Mouse (Mus musculus) urinary bladder, postnatal 4 days (tissue): ENCODE results near the gene Ikzf1.

Experiments
- DNase-seq, 2 experiments: peaks; one replicate each; pipeline ENCODE4 v3.0.0; 2021 to 2022; ENCODE audit warnings: low spot score in 2 of 2

Ikzf1 gene

DNA sequence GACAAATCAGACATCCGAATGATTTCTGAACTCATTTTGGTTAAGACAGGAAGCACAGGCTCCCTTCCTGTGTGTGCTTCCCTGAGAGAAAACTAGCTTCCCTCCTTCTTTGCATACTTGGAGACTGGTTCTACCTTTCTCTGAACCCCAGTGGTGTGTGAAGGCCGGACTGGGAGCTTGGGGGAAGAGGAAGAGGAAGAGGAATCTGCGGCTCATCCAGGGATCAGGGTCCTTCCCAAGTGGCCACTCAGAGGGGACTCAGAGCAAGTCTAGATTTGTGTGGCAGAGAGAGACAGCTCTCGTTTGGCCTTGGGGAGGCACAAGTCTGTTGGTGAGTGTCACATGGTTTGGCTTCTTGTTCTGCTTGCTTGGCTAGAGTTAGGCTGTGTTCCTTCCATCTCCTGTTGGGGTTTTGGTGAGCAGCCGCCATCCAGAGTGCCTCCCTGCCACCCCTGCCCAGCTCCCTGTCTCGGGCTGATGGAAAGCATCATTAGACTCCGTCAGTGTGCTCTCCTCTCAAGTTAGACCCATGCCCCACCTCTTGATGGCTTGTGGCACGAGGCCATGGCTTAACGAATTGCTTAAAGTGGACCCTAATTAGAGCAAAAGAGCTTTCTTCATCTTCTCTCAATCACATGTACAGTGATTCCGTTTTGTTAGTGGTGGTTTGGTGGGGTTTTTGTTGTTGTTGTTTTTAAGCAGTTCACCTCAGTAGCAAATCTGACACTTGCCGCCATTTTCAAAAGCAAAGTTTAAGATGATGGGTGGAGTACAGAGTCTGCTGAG, 5.4 kb downstream of the Ikzf1 start:
- no peak for DNase-seq

- no peak for DNase-seq
Observed at GRCm38 (mm10) chr11:11690845-11691196, 6.0 kb downstream of the Ikzf1 start.

DNA sequence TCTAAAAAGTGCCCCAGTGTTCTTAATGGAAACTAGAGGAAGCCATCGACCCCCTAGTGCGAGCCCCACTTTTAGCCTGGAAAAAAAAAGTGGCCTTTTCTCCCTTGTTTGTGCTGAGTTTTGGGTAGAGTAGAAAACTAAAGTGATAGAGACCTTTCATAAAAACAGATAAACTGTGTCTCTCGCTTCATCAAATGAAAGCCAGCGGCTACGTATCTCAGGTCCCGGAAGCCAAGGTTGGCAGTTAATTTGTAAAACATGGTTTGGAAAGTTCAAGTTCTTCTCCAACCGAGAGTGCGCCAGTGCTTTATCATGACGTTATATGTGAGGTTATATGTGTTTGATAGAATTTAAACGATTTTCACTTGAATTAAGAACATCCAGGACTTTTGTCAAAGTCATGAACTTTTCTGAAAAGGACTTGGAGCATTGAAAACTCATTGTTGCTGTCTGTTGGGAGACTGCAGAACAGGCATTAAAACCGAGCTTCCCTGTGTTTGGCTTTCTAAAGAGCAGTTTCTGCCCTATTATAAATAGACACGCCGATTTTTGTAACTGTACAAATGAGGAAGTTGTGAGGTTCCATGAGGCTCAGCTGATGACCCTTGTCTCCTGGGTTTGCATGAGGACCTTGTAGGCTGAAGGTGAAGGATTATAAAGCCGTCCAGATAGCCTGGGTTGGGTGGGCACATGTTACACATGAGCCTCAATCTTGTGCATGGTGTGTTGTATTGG, 6.7 kb downstream of the Ikzf1 start:
- no peak for DNase-seq

DNA sequence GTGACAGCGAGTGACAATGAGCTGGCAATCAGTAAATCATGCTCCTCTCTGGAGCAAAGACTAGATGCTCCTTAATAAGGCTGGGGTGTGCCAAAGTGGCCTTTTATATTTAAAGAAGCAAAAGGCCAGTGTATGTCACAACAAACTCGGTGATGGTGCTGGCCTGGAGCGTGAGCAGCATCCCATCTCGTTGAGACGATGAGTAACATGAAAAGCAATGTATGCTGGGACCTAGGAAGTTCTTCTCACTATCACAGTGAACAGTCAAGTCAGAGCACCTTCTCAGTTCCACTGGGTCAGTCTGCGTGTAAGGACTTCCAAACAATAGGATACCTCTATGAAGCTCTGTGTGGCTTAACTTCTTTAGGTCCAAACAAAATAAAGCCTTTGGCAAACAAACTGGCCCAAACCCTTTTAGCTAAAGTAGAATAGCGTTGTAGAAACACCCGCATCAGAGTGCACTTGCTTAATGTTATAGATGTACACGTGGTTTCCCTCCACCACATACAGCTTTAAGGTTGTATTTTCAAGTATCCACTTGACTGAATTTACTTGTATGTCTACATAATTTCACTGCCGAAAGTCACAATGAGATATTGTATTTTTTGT, 7.9 kb downstream of the Ikzf1 start:
- no peak for DNase-seq

GRCm38 (mm10) chr11:11693446-11693845, 8.6 kb downstream of the Ikzf1 start:
- no peak for DNase-seq

DNA sequence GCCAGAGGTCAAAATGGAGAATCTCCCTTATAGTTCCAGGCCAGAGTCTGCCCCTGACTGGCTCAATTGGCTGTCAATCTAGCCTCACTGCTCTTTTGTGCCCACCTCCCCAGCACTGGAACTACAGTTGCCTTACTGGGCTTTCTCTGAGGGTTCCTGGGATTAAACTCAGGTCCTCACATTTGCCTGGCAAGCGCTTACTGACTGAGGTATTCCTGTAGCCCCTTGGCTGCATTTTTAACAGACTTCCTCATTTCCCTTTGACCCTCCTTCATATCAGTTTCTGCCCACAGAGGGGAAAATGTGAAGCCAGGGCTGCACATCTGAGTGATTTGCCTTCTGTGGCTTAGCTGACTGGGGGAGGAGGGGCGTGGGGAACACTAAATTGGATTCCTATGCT, 9.3 kb downstream of the Ikzf1 start:
- no peak for DNase-seq

DNA sequence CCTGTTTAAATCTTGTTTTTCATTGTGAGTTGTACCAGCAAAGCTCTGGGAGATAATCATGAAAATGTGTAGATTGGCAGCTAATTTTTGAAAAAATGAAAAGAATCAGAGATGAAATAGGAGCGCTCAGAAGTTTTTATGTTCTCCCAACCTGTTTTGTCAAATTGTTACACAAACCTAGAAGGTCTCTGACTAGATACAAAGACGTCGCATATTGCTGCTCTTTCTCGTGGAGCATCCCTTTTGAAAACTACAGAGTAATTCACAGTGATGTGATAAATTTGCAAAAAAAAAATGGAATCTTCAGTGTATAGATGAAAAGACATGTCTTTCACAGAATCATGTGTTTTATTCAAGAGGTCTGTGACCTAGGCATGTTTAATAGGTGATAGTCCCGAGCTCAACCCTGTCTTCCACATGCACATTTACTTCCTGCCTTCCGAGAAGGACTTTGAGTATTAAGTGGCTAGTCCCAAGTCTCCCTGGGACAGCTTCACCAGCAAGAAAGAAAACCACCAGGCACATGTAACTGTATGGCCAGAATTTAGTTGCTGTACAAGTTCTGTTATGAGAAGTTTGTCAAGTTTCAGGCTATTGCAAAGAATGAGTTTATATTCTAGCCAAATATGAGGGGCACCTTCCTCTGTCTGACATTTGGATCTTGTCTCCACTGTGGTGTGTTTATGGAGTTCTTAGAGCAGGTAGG, 9.8 kb downstream of the Ikzf1 start:
- no peak for DNase-seq

DNA sequence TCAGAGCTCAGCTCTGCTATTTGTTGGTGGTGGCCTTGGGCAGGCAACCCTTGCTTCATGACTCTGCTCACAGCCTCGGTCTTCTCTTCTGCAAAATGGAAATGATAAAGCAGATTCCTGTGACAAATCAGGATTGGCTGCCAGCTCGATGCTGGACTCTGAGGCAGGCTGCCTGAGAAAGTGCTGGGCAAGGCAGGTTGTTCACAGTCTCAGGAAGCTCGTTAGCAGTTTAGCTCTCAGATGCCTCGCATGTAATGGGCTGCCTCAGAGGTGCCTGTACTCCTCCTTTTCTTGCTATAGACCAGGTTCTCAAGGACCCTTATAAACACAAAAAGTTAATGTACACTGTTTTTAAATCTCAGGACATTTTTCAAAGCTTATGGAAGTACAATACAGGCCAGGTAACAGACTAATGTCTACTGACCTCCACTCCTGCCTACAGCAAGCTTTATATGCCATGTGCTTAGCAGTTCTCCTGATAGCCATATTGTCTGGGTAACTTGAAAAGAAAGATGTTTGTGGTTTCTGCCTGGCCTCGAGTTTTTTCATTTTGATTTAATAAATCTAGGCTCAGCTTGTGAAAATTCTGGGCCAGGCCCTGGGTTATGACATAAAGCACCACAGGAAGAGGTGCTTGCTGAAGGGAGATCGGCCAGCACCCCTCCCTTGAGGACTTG, 10.5 kb downstream of the Ikzf1 start:
- DNase-seq = no peak

DNA sequence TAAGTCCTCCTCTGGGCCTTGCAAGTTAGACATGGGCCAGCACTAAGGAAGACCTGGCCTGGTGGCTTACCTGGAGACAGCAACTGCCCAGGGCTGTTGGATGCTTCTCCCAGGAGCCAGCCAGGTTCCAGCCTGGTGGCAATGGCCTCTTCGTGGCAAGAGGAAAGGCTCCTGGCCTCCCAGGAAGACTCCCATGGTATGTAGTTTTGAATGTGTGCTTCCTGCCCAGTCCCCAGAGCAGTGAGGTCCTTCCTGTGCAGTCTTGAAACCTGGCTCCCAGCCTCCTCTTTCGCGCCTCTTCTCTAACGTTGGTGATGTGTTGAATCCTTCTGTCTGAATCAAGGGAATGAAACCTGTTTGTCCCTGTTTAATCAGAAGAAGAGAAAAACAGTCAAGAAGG, 11.1 kb downstream of the Ikzf1 start:
- no peak for DNase-seq

- DNase-seq = no peak
Observed at GRCm38 (mm10) chr11:11696814-11697213, 12.0 kb downstream of the Ikzf1 start.

DNA sequence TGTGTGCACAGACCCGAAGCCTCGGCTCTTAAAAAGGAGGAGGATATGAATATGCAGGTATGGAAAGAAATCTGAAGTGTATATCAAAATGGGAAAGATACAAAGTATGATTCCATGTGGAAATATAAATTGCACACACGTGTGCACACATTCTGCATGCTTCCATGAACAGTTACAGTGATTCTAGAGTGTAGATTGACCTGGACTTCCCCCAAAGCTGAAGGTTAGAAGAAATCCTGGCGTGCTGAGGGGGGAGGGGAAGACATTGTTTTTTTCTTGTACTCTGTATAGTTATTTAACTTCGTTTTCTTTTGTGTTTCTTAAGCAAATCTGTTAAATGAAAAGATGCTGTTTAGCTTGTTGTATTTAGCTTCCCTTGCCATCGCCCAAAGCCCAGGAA, 16.6 kb downstream of the Ikzf1 start:
- DNase-seq = no peak

GRCm38 (mm10) chr11:11703776-11704175, 19.0 kb downstream of the Ikzf1 start:
- DNase-seq = no peak

- no peak for DNase-seq
Observed at GRCm38 (mm10) chr11:11708154-11708719, 23.4 kb downstream of the Ikzf1 start.

DNA sequence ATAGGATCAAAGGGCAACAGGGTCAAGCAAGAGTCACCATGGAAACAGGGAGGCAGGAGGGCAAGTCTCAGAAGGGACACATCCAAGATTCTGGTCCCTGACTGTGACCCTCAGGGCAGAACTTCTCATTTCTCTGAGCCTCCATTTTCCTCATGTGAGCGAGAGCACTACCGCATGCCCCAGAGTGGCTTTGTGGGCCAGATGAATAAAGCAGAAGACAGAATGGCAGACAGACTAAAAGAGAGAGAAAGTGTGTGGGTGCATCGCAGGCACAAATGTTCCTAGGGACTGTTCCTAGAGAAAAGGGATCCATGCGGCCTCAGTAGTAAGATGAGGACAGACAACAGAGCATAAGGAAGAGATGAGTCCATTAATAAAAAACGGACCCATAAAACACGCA, 24.5 kb downstream of the Ikzf1 start:
- DNase-seq = no peak

DNA sequence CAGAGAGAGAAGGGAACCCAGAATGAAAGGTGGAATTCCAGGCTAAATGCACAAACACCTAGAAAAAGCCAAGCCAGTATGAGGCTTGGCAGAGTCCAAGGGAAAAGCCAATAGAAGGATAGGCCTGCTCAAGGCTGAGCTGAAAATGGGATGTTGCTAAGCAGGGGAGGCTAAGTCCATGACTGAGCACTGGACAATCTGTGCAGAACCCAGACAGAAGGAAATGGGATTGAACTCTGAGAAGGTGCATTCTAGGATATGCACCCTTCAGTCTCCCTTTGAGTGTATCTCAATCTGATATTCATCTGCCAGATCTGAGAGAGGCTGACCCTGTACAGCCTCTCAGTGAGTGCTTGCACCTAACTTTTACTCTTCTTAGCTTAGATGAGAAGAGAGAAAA, 25.9 kb downstream of the Ikzf1 start:
- no peak for DNase-seq

DNA sequence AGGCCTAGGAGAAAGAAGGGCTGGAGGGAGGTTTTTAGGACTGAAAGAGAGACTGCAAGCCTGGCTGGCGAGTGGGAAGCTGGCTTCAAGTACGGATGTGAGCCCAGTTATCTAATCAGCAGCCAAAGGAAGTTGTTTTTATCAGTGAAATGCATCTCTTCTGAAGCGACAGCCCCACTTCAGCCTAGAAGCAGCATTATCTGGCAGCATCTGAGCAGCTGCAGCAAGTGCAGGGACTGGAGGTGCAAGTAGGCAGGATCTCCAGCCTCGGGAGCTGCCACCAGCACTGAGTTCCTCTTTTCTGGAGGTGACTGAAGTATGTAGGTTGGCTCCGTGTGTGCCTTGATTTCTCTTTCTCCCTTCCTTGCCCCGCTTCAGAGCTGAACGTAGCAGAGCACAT, 26.9 kb downstream of the Ikzf1 start:
- DNase-seq = no peak

- no peak for DNase-seq
Observed at GRCm38 (mm10) chr11:11714676-11715075, 29.9 kb downstream of the Ikzf1 start.

DNA sequence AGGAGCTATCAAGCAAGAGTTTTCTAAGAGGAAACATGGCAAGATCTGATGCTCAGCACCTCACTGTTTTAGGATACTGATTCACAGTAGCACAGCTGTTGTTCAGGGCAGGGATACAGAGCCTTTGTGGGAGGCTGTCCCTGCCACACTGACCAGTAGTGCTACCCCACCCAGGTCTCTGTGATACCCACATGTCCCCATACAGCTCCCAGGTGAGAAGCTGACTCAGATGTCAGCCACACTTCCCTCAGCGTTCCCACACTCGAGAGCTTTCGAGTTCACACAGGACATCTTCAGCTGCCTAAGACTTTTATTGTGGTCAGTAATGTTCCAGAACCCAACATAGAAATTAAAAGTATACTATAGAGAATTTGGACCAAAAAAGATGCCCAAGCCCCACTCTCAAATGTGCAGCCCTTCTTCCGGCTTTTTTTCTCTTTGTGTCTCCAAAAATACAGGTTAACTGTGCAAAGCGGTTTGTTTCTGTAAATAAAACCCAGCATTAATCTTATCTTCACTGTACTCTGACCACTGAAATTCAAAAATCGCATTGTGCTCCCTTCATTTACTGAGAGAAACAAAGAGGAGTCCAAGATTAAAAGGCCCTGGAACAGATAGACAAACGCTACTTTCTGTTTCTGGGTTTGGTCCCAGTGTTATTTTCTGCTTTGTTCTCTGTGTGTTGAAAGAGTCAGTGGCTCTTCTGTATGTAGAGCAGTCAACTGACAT, 31.3 kb downstream of the Ikzf1 start:
- no peak for DNase-seq

- DNase-seq = no peak
Observed at GRCm38 (mm10) chr11:11716692-11717037, 31.9 kb downstream of the Ikzf1 start.

- DNase-seq = no peak
Observed at GRCm38 (mm10) chr11:11717606-11718167, 32.9 kb downstream of the Ikzf1 start.

- no peak for DNase-seq
Observed at GRCm38 (mm10) chr11:11719748-11720147, 34.9 kb downstream of the Ikzf1 start.
